Comparison of ENCODE assay signal across 11 mouse cellular contexts in genomic region chr5:151300286-151300685, GRCm38 (mm10).
DNase-seq lines count a peak whose midpoint lies in the region.
"Had no signal": no experiment of that assay in that cellular context is flagged by ENCODE, and none has a peak within 500 bp of the region (broad histone marks: within the 10 kb centered on the region; RNA-seq: fewer than 3 reads in every experiment).

No protein-coding gene starts in this region.

- peak; percentile 28 for DNase-seq in kidney, postnatal 10 days
- DNase-seq in kidney, postnatal 25 days: no peak
- DNase-seq in lung, postnatal 10 days: peak; percentile 18
- no peak for DNase-seq in lung, postnatal 14 days
- DNase-seq in adipocyte (ENCODE audit: low spot score): peak; percentile 54
- DNase-seq in ovary, postnatal 14 days (ENCODE audit: low spot score): no peak
- DNase-seq: cerebellum, adult 11-12 months; cerebellum, adult 8-10 months; forebrain, postnatal 0 days; gastrocnemius, adult 2 months; gastrocnemius, postnatal 14 days had no signal

Comparison
In these comparisons a context has a peak if more than half of its experiments do, and no peak if none do; other contexts are left out.
1. DNase-seq: peak in kidney, postnatal 10 days (single experiment), lung, postnatal 10 days (single experiment) and adipocyte (single experiment); none in kidney, postnatal 25 days (0 of 2), lung, postnatal 14 days (single experiment) and ovary, postnatal 14 days (single experiment).